Mouse (Mus musculus) brain, embryonic 18.5 days (tissue): ENCODE results near the gene Tbc1d13.

Experiments used
- DNase-seq: peaks from one replicate; pipeline ENCODE4 v3.0.0-alpha.2; 2012; ENCODE audit warnings: low read depth, low spot score

Gene Tbc1d13

GRCm38 (mm10) chr2:30133613-30134377, at the start of gene Tbc1d13:
Gene Tbc1d13 (plus strand): TSS chr2:30133746.
- peak; percentile 85 for DNase-seq

DNA sequence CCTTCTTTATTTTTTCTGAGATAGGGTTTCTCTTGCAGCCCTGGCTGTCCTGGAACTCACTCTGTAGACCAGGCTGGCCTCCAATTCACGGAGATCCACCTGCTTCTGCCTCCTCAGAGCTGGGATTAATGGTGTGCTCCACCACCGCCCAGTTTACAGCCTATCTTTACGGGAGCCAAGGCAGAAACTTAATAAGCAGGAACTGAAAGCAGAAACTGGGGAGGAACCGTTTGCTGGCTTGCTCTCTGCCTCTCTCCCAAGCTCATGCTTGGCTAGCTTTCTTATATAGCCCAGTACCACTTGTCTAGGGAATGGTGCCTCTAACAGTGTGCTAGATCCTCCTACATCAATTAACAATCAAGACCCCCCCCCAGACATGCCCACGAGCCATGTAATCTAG, 49.4 kb upstream of the Tbc1d13 start:
- DNase-seq, result no peak

GRCm38 (mm10) chr2:30084632-30085031, 48.9 kb upstream of the Tbc1d13 start:
- no peak for DNase-seq

- DNase-seq, result no peak
Observed at GRCm38 (mm10) chr2:30087310-30087709, 46.2 kb upstream of the Tbc1d13 start.

DNA sequence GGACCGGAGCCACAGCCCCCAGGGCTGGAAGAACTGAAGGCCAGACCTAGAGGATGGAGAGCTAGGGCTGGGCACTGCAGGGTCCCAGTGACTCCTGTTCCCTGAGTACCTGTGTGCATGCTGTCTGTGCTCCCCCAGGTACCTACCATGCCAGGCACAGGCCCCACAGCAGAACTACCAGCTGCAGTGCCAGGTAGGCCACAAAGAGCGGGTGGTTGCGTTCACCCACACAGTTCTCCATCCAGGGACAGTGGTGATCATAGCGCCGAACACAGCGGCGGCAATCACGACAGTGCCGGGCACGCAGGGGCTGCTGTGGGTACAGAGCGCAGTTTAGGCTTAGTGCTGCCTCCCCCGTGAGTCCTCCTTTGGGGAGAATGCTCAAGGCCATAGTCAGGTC, 42.0 kb upstream of the Tbc1d13 start:
- DNase-seq, result no peak

DNA sequence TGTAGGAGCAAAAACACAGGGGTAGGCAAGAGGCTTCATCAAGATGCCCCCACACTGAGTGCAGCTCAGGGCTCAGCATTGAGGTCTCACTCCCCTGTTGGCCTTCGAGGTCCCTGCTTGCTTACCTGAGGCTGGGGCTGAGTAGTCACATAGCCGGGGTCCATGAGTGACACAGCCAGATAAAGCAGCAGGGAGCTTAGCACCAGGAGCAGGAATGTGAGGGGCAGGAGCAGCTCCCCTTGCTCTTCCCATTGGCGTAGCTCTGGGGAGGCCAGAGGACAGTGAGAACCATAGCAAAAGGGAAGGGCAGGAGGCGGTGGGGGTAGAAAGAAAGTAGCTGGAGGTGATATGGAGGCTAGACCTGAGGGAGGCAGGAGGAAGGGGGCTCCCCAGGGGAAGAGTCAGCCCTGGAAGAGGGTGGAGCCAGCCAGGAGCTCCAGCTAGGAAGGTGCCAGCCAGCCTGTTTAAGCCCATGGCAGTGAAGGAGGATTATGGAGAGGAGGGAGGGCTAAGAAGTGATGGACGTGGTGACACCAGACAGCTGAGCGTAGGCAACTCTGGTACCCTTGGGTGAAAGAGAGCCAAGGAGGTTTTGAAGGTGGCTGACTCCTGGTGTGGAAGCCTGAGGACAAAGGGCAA, 41.1 kb upstream of the Tbc1d13 start:
- no peak for DNase-seq

DNA sequence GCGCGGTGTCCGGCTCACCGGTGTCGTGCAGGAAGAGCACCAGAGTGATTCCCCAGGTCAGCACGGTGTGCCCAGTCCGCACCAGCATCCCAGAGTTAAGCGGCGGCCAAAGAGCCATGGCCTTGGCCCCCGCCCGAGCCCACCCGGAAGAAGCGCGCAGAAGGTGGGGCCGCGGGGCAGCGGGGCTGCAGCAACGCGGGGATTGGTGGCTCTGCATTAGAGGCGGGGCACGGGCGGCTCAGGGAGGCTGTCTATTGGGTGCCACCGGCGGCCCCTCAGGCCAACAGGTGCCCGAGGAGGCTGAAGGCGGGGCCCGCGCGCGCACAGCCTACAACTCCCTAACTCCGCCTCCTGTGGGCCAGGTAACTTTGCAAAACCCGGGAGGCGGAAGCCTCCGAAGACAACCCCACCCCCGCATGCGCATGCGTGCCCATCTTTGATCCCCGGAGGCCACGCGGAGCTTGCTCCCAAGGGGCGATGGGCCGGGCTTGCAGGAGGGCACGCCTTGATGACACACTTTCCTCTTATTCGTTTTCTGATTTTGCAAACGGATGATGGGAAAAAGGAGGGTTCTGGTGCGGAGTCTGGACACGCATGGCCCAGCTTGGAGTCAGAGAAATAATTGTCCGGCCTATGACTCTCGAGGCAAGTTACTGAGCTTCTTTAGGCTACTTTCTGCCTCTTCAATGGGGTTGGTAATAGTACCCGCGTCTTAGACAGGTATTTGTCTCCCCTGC, 39.9 kb upstream of the Tbc1d13 start, which contains the start of gene Zdhhc12:
Gene Zdhhc12 (minus strand): TSS at position 178 of the 737 bp plus-strand sequence.
- DNase-seq, result peak; percentile 87

- DNase-seq, result no peak
Observed at GRCm38 (mm10) chr2:30094208-30094588, 39.3 kb upstream of the Tbc1d13 start.

DNA sequence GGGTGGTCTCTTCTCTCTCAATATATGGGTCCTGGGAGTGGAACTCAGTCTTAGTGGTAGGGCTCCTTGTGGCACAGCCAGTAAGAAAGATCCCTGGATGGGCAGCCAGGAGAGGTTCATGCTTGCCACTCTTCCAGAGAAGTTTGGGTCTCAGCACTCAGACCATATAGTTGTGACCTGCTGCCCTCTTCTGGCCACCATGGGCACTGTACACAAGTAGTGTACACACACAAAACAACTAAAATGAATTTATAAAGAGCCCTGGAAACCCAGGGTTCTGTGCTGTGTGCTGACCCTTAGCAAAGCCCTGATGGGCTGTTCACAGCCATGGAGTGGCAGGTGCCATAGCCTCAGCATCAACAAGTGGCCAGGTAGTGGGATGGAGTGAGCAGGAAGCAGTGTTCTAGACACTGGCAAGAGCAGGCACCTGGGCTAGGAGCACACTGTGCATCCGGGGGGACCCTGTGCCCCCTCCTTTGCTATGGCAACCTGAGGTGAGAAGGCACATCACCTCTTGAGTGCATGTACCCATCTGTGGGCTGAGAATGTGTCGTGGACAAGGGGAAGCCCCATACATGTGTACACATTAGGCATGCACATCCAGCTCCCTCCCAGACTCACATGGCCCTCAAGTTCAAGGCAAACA, 37.5 kb upstream of the Tbc1d13 start:
- no peak for DNase-seq

GRCm38 (mm10) chr2:30100214-30100613, 33.3 kb upstream of the Tbc1d13 start:
- no peak for DNase-seq

DNA sequence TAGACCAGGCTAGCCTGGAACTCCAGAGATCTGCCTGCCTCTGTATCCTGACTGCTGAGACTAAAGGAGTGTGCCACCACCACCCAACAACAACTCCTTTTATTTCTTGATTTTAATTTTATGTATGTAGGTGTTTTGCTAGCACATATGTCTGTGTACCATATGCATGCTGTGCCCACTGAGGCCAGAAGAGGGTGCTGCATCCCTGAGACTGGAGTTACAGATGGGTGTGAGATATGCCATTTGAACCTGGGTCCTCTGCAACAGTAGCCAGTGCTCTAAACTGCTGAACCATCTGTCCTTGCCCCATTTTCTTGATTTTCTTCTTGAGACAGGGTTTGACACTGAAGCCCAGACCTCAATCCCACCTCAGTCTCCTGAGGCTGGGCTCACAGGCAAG, 27.2 kb upstream of the Tbc1d13 start:
- DNase-seq, result no peak

GRCm38 (mm10) chr2:30107646-30108045, 25.9 kb upstream of the Tbc1d13 start:
- no peak for DNase-seq

DNA sequence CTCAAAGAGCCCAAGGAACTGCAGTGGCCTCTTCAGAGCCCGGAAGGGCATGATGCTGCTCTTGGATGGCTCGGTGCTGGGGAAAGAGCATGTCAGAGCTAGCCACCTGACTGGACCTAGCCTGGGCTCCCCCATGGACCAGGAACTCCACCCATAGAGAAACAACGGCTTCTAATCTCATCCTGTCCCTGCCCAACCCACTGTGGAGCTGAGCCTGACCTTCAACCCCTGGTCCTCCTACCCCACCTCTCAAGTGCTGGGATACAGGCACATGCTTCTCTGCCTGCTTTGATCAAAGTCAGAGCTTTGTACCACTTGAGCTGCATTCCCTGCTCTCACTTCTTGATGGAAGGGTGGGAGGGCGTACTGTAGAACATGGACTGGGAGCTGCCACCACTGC, 25.3 kb upstream of the Tbc1d13 start:
- no peak for DNase-seq

- no peak for DNase-seq
Observed at GRCm38 (mm10) chr2:30111500-30111899, 22.0 kb upstream of the Tbc1d13 start.

- no peak for DNase-seq
Observed at GRCm38 (mm10) chr2:30112564-30112963, 21.0 kb upstream of the Tbc1d13 start.

DNA sequence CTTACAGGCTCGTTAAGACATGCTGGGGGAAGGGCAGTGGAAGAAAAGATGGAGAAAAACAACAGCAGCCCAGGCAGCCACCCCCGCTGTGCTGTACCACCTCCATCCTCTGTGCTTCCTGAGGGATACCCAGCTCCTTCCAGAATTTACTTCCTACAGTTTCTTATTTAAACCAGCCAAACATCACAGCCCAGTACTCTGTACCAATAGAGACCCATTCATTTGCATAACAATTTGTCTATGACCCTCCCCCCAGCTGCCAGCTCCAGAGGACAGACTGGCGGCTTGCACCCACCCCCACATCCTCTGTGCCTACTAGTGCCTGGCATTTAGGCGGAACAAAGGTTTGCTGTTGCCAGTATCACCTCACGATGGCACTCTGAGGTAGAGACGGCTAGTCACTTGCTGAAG, 13.9 kb upstream of the Tbc1d13 start:
- DNase-seq, result no peak

GRCm38 (mm10) chr2:30120269-30120668, 13.3 kb upstream of the Tbc1d13 start:
- no peak for DNase-seq

DNA sequence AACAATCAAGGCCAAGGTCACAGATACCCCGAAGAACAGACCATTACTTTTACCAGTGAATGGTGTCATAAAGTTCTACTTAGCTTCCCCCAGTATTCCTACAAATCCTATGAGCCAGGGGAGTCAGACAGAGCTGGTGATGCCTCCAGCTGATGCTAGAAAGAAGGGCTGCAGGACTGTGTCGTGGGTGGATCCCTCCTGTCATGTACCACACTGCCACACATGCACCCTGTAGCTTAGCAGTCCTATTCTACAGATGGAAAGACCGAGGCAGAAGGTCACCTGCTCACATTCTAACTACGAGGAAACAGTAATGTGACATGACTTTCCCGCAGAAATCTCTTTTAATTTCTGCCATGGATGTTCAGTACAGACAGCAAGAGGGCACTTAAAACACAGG, 10.8 kb upstream of the Tbc1d13 start:
- DNase-seq, result no peak

DNA sequence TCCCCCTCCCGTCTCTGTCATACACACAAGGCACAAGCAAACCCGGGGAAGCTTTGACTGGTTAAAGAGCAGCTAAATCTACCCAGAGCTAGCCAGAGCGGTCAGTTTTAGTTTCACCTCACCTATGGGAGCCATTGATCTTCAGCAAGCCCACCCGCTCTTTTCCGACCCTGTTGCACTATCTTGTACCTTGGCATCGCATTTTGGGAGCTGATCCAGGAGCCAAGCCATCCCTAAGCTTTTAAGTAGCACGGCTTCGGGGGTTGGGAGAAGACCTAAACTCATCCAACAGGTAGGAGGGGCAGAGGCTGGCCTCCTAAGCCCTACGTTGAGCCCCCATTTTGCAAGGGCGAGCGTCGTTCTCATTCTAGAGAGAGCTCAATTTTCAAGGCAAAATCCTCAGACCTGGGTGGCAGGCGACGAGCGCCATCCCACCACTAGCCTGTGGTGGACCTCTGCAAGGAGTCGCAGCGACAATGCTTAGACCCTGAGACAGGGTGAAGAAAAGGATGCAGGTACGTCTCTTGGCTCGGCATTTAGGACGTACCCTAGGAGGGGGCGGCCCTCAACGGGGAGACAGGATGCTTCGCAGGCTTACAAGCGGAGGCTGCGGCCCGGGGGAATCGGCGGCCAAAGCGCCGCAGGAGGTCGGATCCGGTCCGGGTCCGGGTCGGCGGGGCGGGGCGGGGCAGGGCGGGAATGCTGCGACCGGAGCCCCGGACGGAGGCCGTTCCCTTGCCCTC, 9.6 kb upstream of the Tbc1d13 start:
- no peak for DNase-seq

- DNase-seq, result peak; percentile 82
Observed at GRCm38 (mm10) chr2:30124472-30125274, 8.9 kb upstream of the Tbc1d13 start, which contains the start of gene Zer1. Gene Zer1 (minus strand): TSS chr2:30124585.
